Mouse (Mus musculus) brain, embryonic 18.5 days (tissue): ENCODE measurements around the gene Zswim5.

Experiments used
- DNase-seq: peaks from one replicate; pipeline ENCODE4 v3.0.0-alpha.2; 2012; ENCODE audit warnings: low read depth, low spot score

Gene Zswim5

GRCm38 (mm10) chr4:116913318-116913717 lies 36.1 kb downstream of the Zswim5 start:
- no peak for DNase-seq

- no peak for DNase-seq
Measured at GRCm38 (mm10) chr4:116928006-116928651, 51.0 kb downstream of the Zswim5 start.

- DNase-seq: no peak
Measured at GRCm38 (mm10) chr4:116939585-116939984, 62.4 kb downstream of the Zswim5 start.

- no peak for DNase-seq
Measured at GRCm38 (mm10) chr4:116942695-116943094, 65.5 kb downstream of the Zswim5 start.

GRCm38 (mm10) chr4:116944055-116944454 lies 66.9 kb downstream of the Zswim5 start:
- no peak for DNase-seq

- no peak for DNase-seq
Measured at GRCm38 (mm10) chr4:116951642-116952041, 74.5 kb downstream of the Zswim5 start.

GRCm38 (mm10) chr4:116954951-116955350 lies 77.8 kb downstream of the Zswim5 start:
- DNase-seq: no peak

GRCm38 (mm10) chr4:116976503-116976902 lies 99.3 kb downstream of the Zswim5 start:
- no peak for DNase-seq

- DNase-seq: no peak
Measured at GRCm38 (mm10) chr4:116985681-116986080, 108.5 kb downstream of the Zswim5 start.

- DNase-seq: no peak
Measured at GRCm38 (mm10) chr4:116986400-116987121, 109.4 kb downstream of the Zswim5 start.

GRCm38 (mm10) chr4:116987122-116987456 lies 109.9 kb downstream of the Zswim5 start:
- DNase-seq: no peak

- no peak for DNase-seq
Measured at GRCm38 (mm10) chr4:116989731-116990130, 112.6 kb downstream of the Zswim5 start.

- no peak for DNase-seq
Measured at GRCm38 (mm10) chr4:116991366-116991765, 114.2 kb downstream of the Zswim5 start.

GRCm38 (mm10) chr4:116993672-116994621 lies 116.8 kb downstream of the Zswim5 start, which contains the start of gene Urod:
Gene Urod (minus strand): TSS chr4:116994413.
- peak; percentile 89 for DNase-seq

- DNase-seq: no peak
Measured at GRCm38 (mm10) chr4:116995131-116995797, 118.1 kb downstream of the Zswim5 start, which contains the start of gene Hectd3. Gene Hectd3 (plus strand): TSS chr4:116995317.

- DNase-seq: no peak
Measured at GRCm38 (mm10) chr4:116995798-116996135, 118.6 kb downstream of the Zswim5 start.

GRCm38 (mm10) chr4:116999513-117000154 lies 122.5 kb downstream of the Zswim5 start:
- no peak for DNase-seq

GRCm38 (mm10) chr4:117001957-117002356 lies 124.8 kb downstream of the Zswim5 start:
- no peak for DNase-seq

GRCm38 (mm10) chr4:117002543-117003521 lies 125.7 kb downstream of the Zswim5 start:
- DNase-seq: no peak

- DNase-seq: no peak
Measured at GRCm38 (mm10) chr4:117004649-117005048, 127.5 kb downstream of the Zswim5 start.
